Mouse (Mus musculus) C2C12 (cell line): ENCODE measurements around the gene Fam129b.

Experiments used
- CEBPB ChIP-seq: IDR thresholded peaks from one replicate; pipeline ENCODE4 v1.6.1; 2011; ENCODE audit warnings: low read depth, mild to moderate bottlenecking, control low read depth, moderate library complexity
- CTCF ChIP-seq: IDR thresholded peaks from one replicate; pipeline ENCODE4 v1.5.1; 2011; ENCODE audit not compliant: control insufficient read depth, insufficient read depth, insufficient read length
- FOSL1 ChIP-seq: IDR thresholded peaks from one replicate; pipeline ENCODE4 v1.8.0; 2011; ENCODE audit warnings: mild to moderate bottlenecking, low read length; ENCODE audit not compliant: poor library complexity, insufficient read depth, severe bottlenecking
- MAX ChIP-seq: IDR thresholded peaks from one replicate; pipeline ENCODE4 v1.6.1; 2011; ENCODE audit warnings: mild to moderate bottlenecking, control low read depth
- MYOD1 ChIP-seq: IDR thresholded peaks from one replicate; pipeline ENCODE4 v1.6.1; 2011; ENCODE audit warnings: low read depth; ENCODE audit not compliant: control insufficient read depth, insufficient read length
- MYOG ChIP-seq: IDR thresholded peaks from one replicate; pipeline ENCODE4 v1.6.1; 2011; ENCODE audit not compliant: control insufficient read depth, insufficient read length; ENCODE audit errors: extremely low read depth
- USF1 ChIP-seq: IDR thresholded peaks from one replicate; pipeline ENCODE4 v1.6.1; 2011; ENCODE audit warnings: low read depth, mild to moderate bottlenecking, control low read depth, moderate library complexity

GRCm38 (mm10) chr2:32954581-32954980, 78.7 kb downstream of the Fam129b start:
- TF ChIP-seq CTCF = no peak
- no peak for TF ChIP-seq MAX
- TF ChIP-seq USF1 = no peak
- TF ChIP-seq MYOG = no peak
- TF ChIP-seq MYOD1 = no peak
- TF ChIP-seq CEBPB = no peak
- no peak for TF ChIP-seq FOSL1
